Mouse (Mus musculus): ENCODE results near the gene Sfxn3.

The Sfxn3 gene

DNA sequence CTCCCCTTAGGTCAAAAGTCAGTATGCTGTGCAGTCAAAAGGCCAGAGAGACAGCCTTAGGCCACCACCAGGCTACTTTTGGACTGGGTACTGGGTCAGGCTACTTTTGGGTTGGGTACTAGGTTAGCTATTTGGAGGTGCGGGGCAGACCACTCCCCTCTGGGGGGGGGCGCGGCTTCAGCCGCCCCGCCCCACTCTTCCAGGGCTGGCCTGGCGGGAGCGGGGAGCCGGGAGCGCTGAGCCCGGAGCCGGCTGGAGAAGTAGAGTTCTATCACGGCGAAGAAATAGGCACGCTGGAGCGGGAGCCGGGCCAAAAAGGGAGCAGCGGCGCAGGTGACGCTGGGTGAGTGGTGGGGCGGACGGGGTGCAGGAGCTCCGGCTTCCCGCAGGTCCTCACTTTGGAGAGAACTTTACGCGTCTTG, 32.3 kb upstream of the Sfxn3 start:
- CTCF ChIA-PET, result interaction anchor here (0.6 to 16.7 kb wide), 18 partner anchors 9 to 626 kb away, joined by 3 to 523 read pairs (median 4); partner anchors contain the start of genes Kazald1 (in 1 of the 4), Mrpl43 (in 1 of the 4), Pdzd7 (in 1 of the 4) and Sfxn3 (in 1 of the 4)
- POLR2A ChIA-PET, result interaction anchor here (0.6 to 9.9 kb wide), 34 partner anchors 9 to 332 kb away, joined by 3 to 152 read pairs (median 6); partner anchors contain the start of genes Twnk (in 3 of the 4), Kazald1 (in 2 of the 4), Mrpl43 (in 2 of the 4) and Sfxn3 (in 2 of the 4)

DNA sequence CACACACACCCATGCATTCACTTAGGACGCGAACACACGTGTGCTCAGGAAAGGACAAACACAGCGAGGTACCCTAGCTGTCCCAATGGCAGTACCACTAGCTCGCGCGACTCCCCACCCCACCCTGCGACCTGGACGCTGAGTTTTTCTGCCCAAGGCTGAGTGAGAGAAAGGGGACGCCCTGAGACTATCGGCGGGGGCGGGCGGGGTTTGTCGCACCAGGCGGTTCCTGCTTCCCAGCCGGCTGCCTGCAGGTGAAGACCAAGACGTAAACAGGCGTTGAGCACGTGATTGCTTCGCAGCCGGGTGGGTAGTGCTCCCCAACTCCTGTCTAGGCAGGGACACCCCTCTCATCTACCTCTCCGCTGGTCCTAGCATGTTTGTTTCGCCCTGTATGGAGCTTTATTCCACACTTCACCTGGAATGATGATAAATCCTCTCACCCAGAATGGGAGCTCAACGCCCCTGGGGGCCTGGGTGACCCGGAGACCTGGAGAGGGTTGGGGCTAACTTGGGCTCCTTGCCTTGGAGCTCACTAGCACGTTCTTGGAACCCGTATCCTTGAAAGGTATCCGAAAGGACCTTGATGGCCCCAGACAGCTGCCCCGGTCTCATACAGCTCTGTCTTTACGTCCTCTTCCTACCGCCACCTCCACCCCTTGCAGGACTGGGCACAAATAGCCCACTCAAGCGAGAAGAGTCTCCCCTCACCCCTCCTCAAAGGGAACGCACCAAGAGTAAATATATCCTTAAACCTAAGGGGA, 31.6 kb upstream of the Sfxn3 start:
- POLR2A ChIA-PET, result interaction anchor here in 3 of 4 experiments (0.5 to 9.9 kb wide), 43 partner anchors 9 to 846 kb away, joined by 3 to 152 read pairs (median 4); partner anchors contain the start of genes Kazald1 (in 3 of the 3), Mrpl43 (in 3 of the 3), Slf2 (in 2 of the 3) and Twnk (in 2 of the 3)
- CTCF ChIA-PET, result interaction anchor here (0.5 to 16.7 kb wide), 22 partner anchors 8 to 453 kb away, joined by 3 to 523 read pairs (median 5); partner anchors contain the start of genes Kazald1 (in 2 of the 4), Hif1an (in 1 of the 4), Mrpl43 (in 1 of the 4) and Pdzd7 (in 1 of the 4)

DNA sequence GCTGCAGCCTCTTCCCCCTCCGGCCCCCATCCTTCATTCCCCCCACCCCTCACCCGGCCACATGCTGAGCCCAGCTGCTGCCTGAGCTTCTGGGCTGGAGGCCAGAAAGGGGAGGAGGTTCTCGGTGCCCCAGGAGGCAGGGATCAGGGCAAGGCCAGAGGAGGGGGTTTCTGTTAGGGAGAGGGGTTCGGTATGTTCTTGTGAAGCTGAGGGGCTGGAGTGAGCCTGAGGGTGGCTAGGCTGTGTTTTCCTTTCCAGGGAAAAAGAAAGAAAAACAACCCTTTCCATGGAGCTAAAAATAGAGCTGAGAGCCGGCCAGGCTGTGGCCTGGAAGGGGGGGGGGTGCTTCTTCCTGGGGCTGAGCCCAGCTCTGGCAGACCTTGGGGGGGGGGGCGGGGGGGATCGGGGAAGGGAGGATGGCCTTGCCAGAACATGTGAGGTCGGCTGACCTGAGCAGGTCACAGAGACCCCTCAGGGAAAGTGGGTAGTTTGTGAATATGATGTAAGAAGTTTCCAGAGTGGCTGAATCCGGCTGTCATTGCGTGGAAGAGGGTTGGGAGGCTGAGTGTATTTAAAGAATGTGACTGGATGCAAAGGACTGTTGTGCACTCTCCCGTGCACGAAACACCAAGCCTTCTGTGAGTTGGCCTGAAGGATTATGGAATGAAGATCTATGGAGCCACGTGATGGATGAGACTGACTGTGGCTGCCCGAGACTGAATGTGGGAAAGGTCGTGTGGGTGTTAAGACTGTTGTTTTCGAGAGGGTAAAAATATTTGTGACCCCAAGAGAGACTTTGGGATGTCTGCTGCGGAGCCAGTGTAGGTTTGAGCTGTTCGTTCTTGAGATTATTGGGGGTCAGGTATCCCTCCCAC, 30.7 kb upstream of the Sfxn3 start:
- CTCF ChIA-PET, result interaction anchor here (0.5 to 16.7 kb wide), 29 partner anchors 7 to 454 kb away, joined by 3 to 523 read pairs (median 4); partner anchors contain the start of genes Hif1an (in 1 of the 4), Kazald1 (in 1 of the 4), Mrpl43 (in 1 of the 4) and Sema4g (in 1 of the 4)
- POLR2A ChIA-PET, result interaction anchor here (0.5 to 9.9 kb wide), 48 partner anchors 8 to 845 kb away, joined by 3 to 152 read pairs (median 4); partner anchors contain the start of genes Kazald1 (in 3 of the 4), Mrpl43 (in 3 of the 4), Twnk (in 3 of the 4) and Slf2 (in 2 of the 4)

DNA sequence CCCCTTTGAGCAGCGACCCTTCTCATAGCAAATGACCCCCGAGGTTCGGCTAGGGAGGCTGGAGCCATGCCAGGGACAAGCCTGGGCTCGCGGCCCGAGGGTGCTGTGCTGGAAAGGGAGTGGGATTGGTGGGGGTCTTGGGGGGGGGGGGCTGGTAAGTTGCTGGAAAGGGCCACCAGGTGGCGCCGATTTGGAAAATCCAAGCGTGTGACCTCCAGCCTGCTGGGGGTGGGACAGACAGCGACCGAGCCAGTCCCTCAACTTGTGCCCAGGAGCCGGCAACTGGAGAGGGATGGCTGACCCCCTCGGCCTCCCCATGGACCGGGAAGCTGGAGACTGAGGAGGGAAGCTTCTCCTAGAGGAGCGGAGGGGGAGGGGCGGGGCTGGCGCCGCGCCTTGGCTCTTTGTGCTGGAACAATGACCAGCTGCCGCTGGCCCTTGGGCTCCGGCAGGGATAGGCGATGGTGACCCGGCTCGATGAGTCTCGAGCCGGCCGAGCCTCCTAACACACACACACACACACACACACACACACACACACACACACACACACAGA, 30.0 kb upstream of the Sfxn3 start:
- POLR2A ChIA-PET, result interaction anchor here (0.5 to 9.9 kb wide), 33 partner anchors 10 to 1130 kb away, joined by 3 to 152 read pairs (median 4); partner anchors contain the start of genes Twnk (in 3 of the 4), Kazald1 (in 2 of the 4), Mrpl43 (in 2 of the 4) and Ndufb8 (in 1 of the 4)
- CTCF ChIA-PET, result interaction anchor here (0.6 to 16.7 kb wide), 25 partner anchors 8 to 1301 kb away, joined by 3 to 523 read pairs (median 4); partner anchors contain the start of genes Kazald1 (in 1 of the 4), Mrpl43 (in 1 of the 4), Sfxn3 (in 1 of the 4) and Twnk (in 1 of the 4)

DNA sequence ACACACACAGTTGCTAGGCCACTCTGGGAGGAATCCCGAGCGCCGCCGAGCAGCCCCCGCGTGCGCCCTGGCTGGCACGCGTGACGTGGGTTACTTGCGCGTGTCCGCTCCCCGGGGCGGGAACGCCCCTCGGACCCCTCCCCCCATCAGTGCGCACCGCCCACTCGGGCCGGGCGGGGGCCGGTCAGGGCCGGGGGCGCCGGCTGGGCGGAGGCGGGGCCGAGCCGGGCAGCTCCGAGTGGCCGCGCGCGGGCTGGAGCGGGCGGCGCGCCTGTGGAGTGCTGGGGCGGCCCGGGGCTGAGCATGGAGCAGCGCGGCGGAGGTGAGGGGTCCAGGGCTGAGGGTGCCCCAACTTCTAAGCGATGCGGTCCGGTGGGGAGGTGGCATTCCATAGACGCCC, 29.4 kb upstream of the Sfxn3 start:
- POLR2A ChIA-PET, result interaction anchor here in 3 of 4 experiments (0.5 to 9.9 kb wide), 28 partner anchors 10 to 1409 kb away, joined by 3 to 152 read pairs (median 5); partner anchors contain the start of genes Twnk (in 3 of the 3), Kazald1 (in 2 of the 3), Mrpl43 (in 2 of the 3) and Ndufb8 (in 1 of the 3)
- CTCF ChIA-PET, result interaction anchor here (0.6 to 16.7 kb wide), 16 partner anchors 8 to 640 kb away, joined by 3 to 523 read pairs (median 4); partner anchors contain the start of gene Sfxn3 (in 1 of the 4)

DNA sequence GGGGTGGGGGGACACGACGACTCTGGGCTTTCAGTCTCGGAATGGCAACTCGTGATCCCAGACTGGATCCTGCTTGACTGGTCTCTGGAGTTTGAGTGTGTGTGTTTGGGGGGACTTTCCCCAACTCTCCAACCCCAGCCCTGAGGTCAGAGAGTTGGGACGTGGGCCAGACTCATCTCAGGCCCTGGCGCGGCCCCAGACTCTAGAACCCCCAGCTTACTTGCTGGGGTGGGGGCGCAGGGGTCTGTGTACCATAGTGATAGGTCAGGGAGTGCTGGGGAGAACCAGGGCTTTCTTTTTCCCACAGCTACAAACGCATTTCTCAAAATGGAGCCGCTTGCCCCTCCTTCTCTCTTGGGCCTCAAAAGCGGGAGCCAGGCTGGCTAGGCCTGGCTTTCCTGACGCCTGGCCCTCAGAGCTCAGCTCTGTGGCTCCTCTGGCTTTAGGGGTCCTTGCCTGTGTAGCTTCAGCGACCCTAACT, 28.9 kb upstream of the Sfxn3 start:
- ChIA-PET CTCF (interaction anchor here (1.0 to 16.7 kb wide), 9 partner anchors 9 to 39 kb away, joined by 3 to 523 read pairs (median 4); no protein-coding TSS in a partner anchor), POLR2A (interaction anchor here in 3 of 4 experiments (0.5 to 9.9 kb wide), 20 partner anchors 9 to 1409 kb away, joined by 3 to 152 read pairs (median 4); partner anchors contain the start of genes Twnk (in 3 of the 3), Kazald1 (in 2 of the 3), Mrpl43 (in 2 of the 3) and Ndufb8 (in 1 of the 3))

DNA sequence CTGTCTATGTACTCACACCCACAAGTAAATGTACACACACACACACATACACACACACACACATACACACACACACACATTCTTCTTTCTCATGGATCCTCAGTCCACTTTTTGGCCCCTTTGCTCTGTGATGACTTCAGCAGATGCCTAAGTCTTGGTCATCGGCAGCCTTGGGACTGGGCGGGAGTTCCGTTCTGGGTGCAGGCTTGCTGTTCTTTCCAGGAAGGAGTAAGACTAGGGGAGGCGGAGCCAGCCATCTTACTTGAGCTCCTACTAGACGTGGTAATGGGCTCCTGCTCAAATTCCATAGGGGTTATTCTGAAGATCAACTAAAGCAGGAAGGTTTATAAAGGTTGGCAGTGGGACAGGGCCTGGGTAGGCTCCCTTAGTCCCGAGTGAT, 27.0 kb upstream of the Sfxn3 start:
- ChIA-PET CTCF (interaction anchor here (0.6 to 13.7 kb wide), 11 partner anchors 9 to 67 kb away, joined by 3 to 273 read pairs (median 4); partner anchors contain the start of genes Kazald1 (in 1 of the 4), Pdzd7 (in 1 of the 4), Sfxn3 (in 1 of the 4) and Twnk (in 1 of the 4)), POLR2A (interaction anchor here in 3 of 4 experiments (0.5 to 9.9 kb wide), 6 partner anchors 10 to 37 kb away, joined by 3 to 141 read pairs (median 4); partner anchors contain the start of genes Twnk (in 2 of the 3) and Mrpl43 (in 1 of the 3))

DNA sequence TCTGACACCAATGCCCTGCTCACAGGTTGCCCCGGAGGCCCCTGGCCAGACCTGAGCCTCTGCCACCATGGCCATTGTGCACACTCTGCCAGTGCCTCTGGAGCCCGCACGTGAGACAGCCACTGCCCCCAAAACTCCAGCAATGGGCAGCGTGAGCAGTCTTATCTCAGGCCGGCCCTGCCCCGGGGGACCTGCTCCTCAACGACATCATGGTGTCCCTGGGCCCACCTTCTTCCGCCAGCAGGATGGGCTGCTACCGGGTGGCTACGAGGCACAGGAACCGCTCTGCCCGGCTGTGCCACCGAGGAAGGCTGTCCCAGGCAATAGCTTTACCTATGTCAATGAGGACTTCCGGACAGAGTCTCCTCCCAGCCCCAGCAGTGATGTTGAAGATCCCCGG, 25.9 kb upstream of the Sfxn3 start:
- CTCF ChIA-PET, result interaction anchor here in 3 of 4 experiments (1.0 to 13.7 kb wide), 5 partner anchors 8 to 21 kb away, joined by 3 to 273 read pairs (median 20); partner anchors contain the start of genes Pdzd7 (in 1 of the 3) and Sfxn3 (in 1 of the 3)

DNA sequence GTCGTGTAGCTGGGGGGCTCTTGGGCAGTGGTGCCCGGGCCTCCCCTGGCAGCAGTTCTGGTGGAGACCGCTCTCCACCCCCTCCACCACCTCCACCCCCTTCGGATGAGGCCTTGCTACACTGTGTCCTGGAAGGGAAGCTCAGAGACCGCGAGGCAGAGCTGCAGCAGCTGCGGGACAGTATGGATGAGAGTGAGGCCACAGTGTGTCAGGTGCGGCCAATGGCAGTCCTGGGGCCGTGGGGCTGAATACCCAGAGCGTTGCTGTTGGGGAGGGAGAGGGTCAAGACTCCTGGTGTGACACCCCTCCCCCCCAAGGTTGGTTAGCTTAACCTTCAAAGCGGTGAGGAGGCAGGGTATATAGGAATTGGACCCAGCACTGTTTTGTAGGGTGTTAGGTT, 23.3 kb upstream of the Sfxn3 start:
- CTCF ChIA-PET, result interaction anchor here (0.6 to 16.0 kb wide), 13 partner anchors 8 to 505 kb away, joined by 3 to 523 read pairs (median 4); partner anchors contain the start of genes Sfxn3 (in 3 of the 4), Kazald1 (in 1 of the 4), Lzts2 (in 1 of the 4) and Mrpl43 (in 1 of the 4)
- POLR2A ChIA-PET, result interaction anchor here (0.8 to 10.9 kb wide), 16 partner anchors 8 to 52 kb away, joined by 3 to 152 read pairs (median 4); partner anchors contain the start of genes Lzts2 (in 3 of the 4), Sfxn3 (in 2 of the 4), Twnk (in 2 of the 4) and Kazald1 (in 1 of the 4)

More for the DNA sequence above, 25.9 kb upstream of the Sfxn3 start:
- POLR2A ChIA-PET, result interaction anchor here in 2 of 4 experiments (1.0 to 1.2 kb wide), 3 partner anchors 10 to 53 kb away, joined by 3 to 5 read pairs (median 4); partner anchors contain the start of gene Twnk (in 1 of the 2)

DNA sequence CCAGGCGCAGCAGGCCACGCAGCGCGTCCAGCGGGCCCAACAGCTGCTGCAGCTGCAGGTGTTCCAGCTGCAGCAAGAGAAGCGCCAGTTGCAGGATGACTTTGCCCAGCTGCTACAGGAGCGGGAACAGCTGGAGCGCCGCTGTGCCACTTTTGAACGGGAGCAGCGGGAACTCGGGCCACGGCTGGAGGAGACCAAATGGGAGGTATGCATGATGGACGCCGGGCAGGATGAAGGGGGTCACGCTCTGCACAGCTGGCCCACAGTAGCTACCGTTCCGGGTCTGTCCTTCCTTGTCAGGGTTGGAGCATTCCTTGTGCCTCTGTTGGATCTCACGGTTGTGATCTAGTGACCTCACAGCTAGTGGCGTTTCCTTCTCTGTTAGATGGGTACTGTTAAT, 22.5 kb upstream of the Sfxn3 start:
- CTCF ChIA-PET, result interaction anchor here in 3 of 4 experiments (0.6 to 16.0 kb wide), 14 partner anchors 9 to 249 kb away, joined by 3 to 523 read pairs (median 4); partner anchors contain the start of genes Sfxn3 (in 2 of the 3), Kazald1 (in 1 of the 3), Lzts2 (in 1 of the 3) and Mrpl43 (in 1 of the 3)
- POLR2A ChIA-PET, result interaction anchor here (0.6 to 10.9 kb wide), 17 partner anchors 9 to 493 kb away, joined by 3 to 152 read pairs (median 5); partner anchors contain the start of genes Lzts2 (in 3 of the 4), Mrpl43 (in 2 of the 4), Sfxn3 (in 2 of the 4) and Kazald1 (in 1 of the 4)

DNA sequence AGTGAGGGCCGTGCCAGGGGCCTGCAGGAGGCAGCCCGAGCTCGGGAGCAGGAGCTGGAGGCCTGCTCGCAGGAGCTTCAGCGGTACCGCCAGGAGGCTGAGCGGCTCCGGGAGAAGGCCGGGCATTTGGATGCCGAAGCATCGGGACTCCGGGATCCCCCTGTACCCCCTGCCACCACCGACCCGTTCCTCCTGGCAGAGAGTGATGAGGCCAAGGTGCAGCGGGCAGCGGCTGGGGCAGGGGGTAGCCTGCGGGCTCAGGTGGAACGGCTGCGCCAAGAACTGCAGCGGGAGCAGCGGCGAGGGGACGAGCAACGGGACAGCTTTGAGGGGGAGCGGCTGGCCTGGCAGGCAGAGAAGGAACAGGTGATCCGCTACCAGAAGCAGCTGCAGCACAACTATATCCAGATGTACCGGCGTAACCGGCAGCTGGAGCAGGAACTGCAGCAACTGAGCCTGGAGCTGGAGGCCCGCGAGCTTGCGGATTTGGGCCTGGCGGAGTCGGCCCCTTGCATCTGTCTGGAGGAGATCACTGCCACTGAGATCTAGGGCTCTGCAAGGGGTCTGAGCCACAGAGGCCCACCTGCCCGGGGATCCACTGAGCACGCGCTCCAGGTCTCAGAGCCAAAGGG, 21.2 kb upstream of the Sfxn3 start:
- ChIA-PET CTCF (interaction anchor here (0.6 to 16.0 kb wide), 10 partner anchors 9 to 151 kb away, joined by 3 to 523 read pairs (median 4); partner anchors contain the start of genes Lzts2 (in 2 of the 4), Mrpl43 (in 2 of the 4), Sfxn3 (in 2 of the 4) and Twnk (in 2 of the 4)), POLR2A (interaction anchor here in 3 of 4 experiments (1.0 to 10.9 kb wide), 13 partner anchors 10 to 119 kb away, joined by 3 to 152 read pairs (median 6); partner anchors contain the start of genes Lzts2 (in 2 of the 3), Twnk (in 2 of the 3), Kazald1 (in 1 of the 3) and Mrpl43 (in 1 of the 3))

DNA sequence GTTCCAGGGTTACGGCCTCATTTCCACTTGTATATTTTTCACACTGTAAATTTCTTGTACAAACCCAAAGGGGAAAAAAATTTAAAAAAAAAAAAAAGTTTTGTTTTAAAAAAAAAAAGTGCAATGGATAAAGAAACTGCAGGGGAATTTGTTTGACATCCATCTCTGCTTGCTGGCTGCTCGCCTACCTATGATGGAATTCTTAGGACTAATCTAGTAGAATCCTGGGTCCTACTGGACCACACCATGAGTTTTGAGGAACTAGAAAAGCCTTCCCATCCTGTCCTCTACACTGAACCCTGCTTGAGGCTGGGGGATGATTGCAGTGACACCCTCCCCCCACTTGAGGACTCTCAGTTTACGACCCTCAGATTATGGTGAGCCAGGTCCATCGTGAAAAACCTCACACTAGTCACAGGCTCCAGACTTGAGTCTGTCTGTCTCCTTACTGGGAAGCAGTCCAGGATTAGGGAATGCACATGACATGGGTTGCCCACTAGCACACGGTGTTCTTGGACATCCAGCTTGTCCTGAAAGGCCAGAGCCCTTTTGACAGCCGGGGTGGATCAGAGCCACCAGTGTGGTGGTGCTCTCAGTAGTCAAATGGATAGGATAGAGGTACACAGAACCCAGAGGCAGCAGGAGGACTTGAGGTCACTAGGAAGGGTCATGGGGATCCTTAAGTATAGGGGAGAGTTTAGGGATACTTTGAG, 20.2 kb upstream of the Sfxn3 start:
- CTCF ChIA-PET, result interaction anchor here (0.5 to 16.0 kb wide), 11 partner anchors 10 to 831 kb away, joined by 3 to 523 read pairs (median 7); partner anchors contain the start of genes Lzts2 (in 3 of the 4), Mrpl43 (in 2 of the 4), Sfxn3 (in 2 of the 4) and Twnk (in 2 of the 4)
- POLR2A ChIA-PET, result interaction anchor here in 3 of 4 experiments (0.6 to 10.9 kb wide), 17 partner anchors 10 to 449 kb away, joined by 3 to 152 read pairs (median 4); partner anchors contain the start of genes Lzts2 (in 2 of the 3), Twnk (in 2 of the 3), Kazald1 (in 1 of the 3) and Mrpl43 (in 1 of the 3)

DNA sequence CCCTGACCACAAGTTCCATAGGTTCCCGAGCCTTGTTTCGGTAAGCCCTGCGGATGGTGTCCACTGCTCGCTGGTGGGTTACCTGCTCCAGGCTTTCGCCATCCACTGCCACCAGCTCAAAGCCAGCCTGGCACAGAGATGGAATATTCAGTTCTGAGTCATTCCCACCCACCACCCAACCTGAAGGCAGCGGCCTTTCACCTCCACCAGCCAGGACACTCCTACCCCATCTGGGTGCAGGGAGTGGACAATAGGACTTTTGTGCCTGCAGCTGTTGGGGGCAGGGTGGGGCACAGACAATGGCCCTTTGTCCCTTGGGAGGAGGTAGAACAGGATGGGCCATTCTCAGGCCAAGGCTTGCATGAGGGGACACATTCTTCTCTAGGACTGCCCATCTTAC, 19.5 kb upstream of the Sfxn3 start:
- CTCF ChIA-PET, result interaction anchor here (0.7 to 16.0 kb wide), 13 partner anchors 9 to 273 kb away, joined by 3 to 523 read pairs (median 5); partner anchors contain the start of genes Lzts2 (in 3 of the 4), Mrpl43 (in 2 of the 4), Sfxn3 (in 2 of the 4) and Twnk (in 2 of the 4)
- POLR2A ChIA-PET, result interaction anchor here in 3 of 4 experiments (0.5 to 10.9 kb wide), 13 partner anchors 9 to 1369 kb away, joined by 3 to 152 read pairs (median 4); partner anchors contain the start of genes Lzts2 (in 2 of the 3), Mrpl43 (in 1 of the 3), Sema4g (in 1 of the 3) and Twnk (in 1 of the 3)

Measured in embryonic stem cell, embryonic (primary cell).